Mouse (Mus musculus) G1E (cell line): ENCODE measurements around the gene Gm9803.

ENCODE experiments used
- CTCF ChIP-seq: IDR thresholded peaks from 2 replicates; pipeline ENCODE4 v1.5.1; 2012; ENCODE audit warnings: low read depth, low read length, inconsistent platforms, mixed read lengths
- GATA2 ChIP-seq: IDR thresholded peaks from 2 replicates; pipeline ENCODE4 v1.6.1; 2012; ENCODE audit warnings: low read depth, low read length, inconsistent platforms, borderline replicate concordance
- POLR2AphosphoS5 ChIP-seq: IDR thresholded peaks from 2 replicates; pipeline ENCODE4 v1.6.1; 2012; ENCODE audit warnings: low read depth, low read length, inconsistent platforms; ENCODE audit not compliant: insufficient replicate concordance

DNA sequence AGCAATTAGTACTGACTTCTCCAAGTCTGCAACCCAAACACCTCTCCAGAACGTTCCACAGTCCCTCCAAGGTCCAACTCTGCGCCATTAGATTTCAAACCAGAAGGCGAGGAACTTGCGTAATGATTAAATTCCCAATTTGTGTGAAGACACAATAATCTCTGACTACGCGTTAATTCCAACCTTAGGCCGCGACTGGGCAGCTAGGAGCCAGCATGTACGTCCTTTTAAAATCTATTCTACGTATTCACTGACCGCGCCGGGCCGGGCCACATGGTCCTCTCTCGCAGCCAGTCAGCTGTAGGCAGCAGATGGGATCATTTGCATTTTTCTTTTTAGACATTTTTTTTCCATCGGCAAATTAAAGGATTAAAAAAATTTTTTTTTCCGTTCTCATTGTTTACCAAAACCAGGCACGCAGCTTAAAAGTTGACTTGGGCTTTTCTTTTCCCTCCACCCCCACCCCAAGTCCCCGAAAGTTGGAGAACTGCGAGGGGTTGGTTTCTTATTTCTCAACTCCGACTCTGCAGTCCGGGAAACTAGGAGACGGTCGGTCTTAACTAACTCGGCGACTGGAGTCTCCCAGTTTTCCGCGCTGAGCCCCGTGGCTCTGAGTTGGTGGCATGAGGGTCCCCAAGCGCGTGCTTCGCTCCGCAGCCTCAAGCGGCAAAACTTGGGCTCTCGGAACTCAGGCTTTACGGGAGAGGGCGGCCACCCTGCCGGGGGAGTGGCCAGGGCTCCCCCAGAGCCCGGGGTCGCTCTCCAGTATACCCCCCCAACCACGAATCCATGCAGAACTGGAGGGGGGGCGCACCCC, 45.8 kb upstream of the Gm9803 start:
- TF ChIP-seq CTCF (no peak), POLR2AphosphoS5 (no peak), GATA2 (no peak)
